Mouse (Mus musculus) activated CD4-positive, CD25-positive, alpha-beta regulatory T cell, adult 9 weeks (primary cell): ENCODE data around the gene Ecel1. TPM values are rescaled to one million over a fixed set of nuclear protein-coding genes. Genes with fewer than 3 reads are reported as not detected.

Experiments
- polyA plus RNA-seq: library from polyadenylated mRNA; unstranded; fragments of 100-300 nt; shearing (Covaris generic); gene quantifications from one replicate; pipeline ENCODE4 v1.2.1, GENCODE M21; 2017

Gene Ecel1
- polyA plus RNA-seq = 0.45 TPM

DNA sequence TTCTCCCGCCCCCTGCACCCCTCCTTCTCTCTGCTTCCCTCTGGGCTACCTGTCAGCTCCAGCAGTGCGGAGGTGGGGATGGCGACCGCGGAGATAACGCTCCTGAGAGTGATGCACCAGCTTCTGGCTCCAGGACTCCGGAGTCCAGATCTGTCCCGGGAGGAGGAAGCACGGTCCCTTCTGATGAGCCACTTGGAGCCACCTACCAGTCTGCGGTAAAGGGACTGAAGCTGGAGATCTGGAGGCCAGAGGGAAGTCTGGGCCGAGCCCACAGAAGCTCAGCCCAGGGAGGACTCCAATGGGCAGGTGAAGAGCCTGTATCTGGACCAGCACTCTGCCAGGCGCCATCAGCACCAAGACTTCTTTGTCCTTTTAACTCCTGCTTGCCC, at the start of gene Ecel1:
Ecel1 (minus strand) TSS at position 323 of the 389 bp plus-strand sequence.

DNA sequence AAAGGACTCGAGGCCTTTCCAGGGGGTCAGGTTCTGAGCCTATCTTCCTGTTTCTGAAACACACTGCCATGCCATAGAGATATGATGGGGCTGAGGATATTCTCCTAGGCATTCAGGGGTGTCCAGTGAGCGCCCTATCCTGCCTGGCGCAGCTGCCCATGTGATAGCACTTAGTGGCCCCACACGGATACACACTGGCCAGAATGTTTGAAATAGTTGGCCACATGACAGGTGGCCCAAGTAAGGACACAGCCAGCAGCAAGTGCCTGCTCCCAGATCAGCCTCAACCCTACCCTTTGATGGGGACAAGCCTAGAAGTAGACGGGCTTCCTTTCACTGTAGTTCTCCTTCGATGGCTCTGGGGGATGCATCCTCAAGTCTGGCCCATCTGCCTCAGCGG, 48.1 kb upstream of the Ecel1 start, which contains the start of gene Chrng:
Chrng (plus strand) TSS at position 193 of the 400 bp plus-strand sequence.

DNA sequence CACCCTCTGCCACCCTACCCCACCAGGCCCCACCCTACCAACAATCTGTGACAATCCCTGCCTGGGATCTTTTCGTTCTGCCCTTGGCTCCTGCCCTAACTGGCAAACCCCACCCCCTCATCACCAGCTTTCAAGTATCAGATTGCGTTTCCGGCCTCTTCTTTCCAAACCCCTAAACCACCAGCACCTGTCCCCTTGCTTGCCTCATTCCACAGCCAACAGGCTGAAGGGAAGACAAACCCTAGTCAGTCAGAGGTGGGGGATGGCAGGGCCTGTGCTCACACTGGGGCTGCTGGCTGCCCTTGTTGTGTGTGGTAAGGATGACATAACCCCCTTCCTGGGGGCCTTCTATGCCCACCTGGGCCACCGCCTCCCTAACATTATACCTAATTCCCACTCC, 34.1 kb upstream of the Ecel1 start, which contains the start of gene Chrnd:
Chrnd (plus strand) TSS at position 179 of the 400 bp plus-strand sequence.

DNA sequence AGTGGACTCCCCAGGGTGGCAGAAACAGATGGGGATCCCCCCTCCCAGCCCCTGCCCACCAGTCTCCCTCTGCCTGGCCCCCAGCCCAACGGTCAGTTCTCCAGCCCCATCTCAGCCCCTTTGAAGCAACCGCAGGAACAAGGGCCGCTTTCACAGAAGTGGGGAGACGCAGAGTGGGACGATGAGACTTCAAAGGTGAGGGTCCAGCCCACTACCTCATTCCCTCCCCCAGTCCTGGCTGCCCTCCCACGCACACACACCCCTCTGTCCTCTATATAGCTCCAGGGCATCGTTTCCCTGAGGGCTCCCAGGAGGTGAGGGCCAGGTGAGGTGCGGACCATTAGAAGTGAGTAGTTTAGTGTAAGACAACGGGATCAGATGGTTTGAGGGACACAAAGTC, 26.7 kb upstream of the Ecel1 start, which contains the start of gene Prss56:
Prss56 (plus strand) TSS at position 301 of the 400 bp plus-strand sequence.

DNA sequence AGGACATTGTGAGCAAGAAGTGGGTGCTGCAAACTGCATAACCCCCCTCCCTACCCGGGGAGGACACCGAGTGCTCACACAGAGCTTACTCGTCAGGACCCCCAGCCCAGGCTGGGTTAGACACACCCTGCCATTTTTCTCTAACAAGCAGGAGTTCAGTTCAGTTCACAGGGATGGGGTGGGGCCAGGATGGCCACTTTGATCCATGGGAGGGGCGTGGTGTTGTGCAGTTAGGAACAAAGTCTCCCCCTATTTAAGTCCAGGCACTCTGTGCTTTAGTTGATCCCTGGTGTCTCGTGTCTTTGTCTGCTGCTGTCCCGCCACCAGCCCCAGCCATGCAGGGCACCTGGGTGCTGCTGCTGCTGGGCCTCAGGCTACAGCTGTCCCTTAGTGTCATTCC, 31.6 kb downstream of the Ecel1 start, which contains the start of gene Akp3:
Akp3 (plus strand) TSS at position 301 of the 400 bp plus-strand sequence.

DNA sequence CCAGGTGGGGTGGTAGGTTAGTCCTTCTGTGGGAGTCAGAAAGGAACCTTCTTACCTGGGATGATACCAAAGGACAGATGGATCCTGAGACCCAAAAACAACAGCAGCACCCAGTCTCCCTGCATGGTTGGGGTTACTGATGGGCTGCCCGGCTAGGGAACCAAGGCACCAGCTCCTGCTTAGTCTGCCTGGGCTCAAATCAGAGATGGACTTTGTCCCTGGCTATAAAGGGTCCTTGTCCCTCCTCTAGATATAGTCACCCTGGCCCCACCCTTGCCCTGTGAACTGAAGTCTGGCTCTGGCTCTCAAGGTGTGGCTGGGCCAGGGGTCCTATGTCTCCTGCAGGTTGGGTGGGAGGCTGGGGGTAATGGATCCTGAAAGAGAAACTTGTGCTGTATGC, 54.9 kb downstream of the Ecel1 start, which contains the start of gene Alpi:
Alpi (minus strand) TSS at position 196 of the 400 bp plus-strand sequence.

Other genes with a start within 250 kb of the Ecel1 start
- not detected for gene Alppl2, start 66.6 kb downstream of the Ecel1 start, polyA plus RNA-seq
- gene Alpi, start 54.9 kb downstream of the Ecel1 start, polyA plus RNA-seq = not detected
- not detected for gene Akp3, start 31.5 kb downstream of the Ecel1 start, polyA plus RNA-seq
- not detected for gene Prss56, start 26.8 kb upstream of the Ecel1 start, polyA plus RNA-seq
- gene Chrnd, start 34.1 kb upstream of the Ecel1 start, polyA plus RNA-seq = not detected
- not detected for gene Chrng, start 48.1 kb upstream of the Ecel1 start, polyA plus RNA-seq
- gene Eif4e2, start 57.4 kb upstream of the Ecel1 start, polyA plus RNA-seq = 139 TPM
- gene Efhd1, start 107.8 kb upstream of the Ecel1 start, polyA plus RNA-seq = not detected
- gene Gigyf2, start 170.5 kb upstream of the Ecel1 start, polyA plus RNA-seq = 69.7 TPM
- gene Kcnj13, start 238.2 kb upstream of the Ecel1 start, polyA plus RNA-seq = 0.75 TPM